Mouse (Mus musculus): Measurements from ENCODE around the gene Cryl1.

Cryl1 gene

DNA sequence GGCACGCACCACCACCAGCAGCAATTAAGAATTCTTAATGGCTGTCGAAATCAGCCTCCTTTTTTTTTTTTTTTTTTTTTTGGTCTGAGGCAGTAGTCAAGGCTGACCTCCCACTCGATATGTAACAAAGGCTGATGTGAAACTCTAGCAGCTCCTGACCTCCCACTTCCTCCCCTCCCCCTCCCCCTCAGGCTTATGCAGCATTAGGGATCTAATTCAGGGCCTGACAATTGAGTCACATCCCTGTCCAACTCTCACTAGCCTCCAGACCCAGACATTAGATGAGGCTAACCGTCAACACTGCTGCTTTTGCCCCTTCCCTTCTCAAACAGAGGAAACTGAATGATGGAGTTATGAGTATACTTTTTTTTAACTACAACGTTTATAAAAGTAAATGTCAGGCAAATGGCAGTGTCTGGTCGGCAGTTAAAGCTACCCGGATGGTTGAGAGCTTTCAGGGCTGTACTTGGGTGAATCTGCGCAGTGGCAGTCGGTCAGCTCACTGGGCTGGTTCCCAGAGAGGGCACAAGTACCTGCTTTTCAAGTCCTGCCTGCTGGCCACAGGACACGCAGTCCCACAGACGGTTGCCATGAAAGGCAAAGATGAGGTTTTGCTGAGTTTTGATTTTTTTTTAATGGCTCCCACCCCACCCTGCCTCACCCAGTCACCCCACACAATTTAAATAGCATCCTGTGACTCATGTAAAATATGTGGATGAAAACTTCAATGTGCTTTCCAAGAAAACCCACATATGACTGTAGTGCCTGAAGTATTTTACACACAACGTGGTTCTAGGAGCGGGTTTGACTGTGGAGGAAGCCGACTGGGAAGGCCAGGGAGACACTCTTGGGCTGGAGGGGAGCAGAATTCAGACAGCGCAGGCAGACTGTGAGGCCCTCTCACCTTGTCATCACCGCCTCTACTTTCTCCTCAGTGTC is 81.4 kb downstream of the Cryl1 start:
- DNase-seq (ENCODE audit: low spot score in 2 of 2) = no peak

DNA sequence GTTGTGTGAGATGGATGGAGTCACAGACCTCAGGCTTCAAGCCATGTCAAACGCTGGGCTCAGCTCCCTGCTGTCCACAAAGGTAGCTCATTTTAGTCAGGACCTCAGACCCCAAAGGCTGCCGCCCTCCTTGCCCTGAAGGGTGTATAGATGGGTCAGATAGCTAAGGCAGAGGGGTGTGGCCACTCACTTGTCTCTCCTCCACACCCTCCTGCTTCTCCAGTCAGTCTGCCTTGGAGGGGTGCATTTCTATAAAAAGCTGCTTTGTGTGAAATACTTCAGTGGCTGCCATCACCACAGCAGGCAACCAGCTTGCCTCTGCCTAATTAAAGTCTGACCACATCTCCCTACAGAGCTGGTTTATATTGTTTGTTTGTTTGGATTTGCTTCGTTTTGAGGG is 82.4 kb downstream of the Cryl1 start:
- no peak for DNase-seq (ENCODE audit: low spot score in 2 of 2)

DNA sequence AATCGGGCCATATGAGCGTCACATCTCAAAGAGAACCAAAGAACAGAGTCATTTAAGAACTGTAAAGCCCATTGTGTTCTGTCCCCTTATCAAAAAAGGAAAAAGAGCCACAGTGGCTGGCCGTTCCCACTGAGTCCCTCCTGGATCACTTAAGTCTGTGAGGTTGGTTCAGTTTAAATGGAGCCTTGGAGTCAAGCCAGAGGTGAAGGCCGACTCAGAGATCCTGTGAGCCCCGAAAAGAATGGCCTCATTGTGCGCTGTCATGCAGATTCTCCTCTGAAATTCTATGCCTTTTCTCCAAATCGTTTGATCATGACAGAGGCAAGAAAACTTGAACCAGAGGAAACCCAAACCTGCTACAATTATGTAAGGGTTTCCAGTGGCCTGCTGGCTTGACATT is 82.8 kb downstream of the Cryl1 start:
- DNase-seq (ENCODE audit: low spot score in 2 of 2) = no peak

DNA sequence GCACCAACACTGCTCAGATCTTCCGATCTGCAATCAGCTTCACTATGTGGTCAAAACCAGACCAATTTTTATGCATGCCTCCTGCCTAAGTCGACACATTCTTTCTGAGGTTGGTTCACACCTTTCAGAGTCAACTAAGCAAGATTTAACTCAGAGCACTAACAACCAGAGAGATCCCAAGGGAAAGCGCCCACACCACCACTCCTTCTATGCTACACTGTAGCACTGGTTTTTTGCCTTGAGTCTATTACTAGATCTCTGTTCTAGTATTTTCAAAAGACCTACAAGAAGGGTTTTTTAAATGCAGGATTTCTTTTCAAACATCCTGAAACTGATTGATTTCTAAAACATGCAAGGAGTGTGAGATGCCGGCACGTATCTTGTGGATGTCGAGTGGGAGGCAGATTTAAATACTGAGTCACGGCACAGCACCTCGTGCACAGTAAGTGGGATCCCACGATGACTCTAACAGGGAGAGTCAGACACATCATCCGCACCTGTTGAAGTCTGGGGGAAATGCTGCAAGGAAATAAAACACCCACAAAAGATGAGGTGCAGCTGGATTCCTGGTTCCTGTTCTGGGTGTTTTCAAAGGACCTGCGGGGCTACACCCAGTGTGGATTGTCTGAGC is 96.6 kb downstream of the Cryl1 start:
- DNase-seq (ENCODE audit: low spot score in 2 of 2) = peak in 1 of 2 experiments; percentile 14

DNA sequence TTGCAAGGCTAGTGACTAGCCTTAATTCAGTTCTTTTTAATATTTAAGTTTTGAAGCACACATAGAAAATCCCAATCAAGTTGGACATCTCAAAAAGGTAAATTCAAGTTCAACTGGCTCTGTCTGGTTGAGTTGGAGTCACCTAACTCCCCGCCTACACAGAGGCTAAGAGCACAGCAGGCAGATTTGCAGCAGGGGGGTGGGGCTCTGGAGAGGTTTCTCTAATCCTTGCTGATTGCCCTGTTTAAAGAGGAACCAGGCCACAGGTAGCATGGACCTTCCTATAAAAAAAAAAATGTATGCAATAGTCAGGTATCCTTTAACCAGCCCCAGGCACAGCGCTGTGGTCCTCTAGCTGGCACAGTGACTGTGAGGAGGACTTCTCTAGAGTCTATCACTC is 97.8 kb downstream of the Cryl1 start:
- DNase-seq (ENCODE audit: low spot score in 2 of 2) = no peak

DNA sequence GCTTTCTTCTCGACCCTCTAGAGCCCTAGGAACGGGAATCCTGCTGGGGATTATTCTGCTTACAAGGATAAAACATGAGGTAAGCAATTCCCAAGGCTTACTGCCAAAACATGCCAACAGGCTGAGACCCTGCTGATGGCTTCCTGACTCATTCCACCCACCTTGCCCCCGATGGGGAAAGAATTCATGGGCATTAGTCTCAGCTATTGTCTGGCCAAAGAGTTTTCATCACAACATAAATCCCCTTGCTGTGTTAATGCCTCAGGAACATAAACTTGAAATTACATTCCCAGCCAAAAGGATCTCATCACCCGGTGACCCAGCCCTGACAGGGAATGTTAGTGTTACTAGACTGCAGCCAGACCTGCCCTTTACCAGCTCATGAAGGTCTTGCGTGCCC is 100.7 kb downstream of the Cryl1 start:
- no peak for DNase-seq (ENCODE audit: low spot score in 2 of 2)

DNA sequence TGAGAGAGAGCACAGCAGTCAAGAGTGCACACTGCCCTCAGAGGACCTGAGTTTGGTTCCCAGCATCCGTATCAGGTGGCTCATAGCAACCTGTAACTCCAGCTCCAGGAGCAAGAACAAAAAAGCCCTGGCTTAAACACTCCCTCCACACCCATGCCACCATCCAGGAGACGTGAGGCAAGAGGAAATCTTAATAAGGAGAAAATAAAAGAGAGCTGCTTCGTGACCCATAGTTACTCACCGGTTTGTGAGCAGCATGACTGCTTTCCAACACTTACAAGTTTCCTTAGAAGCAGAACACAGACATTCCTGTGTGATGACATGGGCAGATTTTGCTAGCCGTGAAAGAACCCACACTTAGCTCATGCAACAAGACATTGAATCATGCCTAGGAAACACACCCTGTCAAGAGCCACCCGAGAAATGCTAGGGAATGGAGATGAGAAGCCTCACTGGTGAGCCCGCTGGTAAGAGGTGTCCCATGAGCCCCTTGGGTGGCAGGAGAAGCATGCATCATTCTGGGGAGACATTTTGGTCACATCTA is 106.9 kb downstream of the Cryl1 start:
- no peak for DNase-seq (ENCODE audit: low spot score in 2 of 2)

DNA sequence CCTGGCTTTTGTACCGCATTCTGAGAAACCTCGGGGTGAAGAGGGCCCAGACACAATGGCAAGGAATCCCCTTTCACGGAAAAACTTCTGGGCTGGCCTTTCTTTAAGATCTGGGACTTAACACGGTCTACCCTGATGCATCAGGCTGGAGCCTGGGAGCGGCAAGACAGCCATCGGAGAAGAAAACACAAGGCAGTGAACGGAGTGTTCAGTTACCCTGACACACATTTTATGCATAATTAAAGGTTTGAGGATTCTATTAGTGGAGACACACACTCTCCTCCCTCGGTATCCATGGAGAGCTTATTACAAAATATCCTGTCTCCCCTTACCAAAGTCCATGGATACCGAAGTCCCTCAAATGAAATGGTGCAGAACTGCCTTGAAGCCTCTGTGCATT is 109.2 kb downstream of the Cryl1 start:
- no peak for DNase-seq (ENCODE audit: low spot score in 2 of 2)

DNA sequence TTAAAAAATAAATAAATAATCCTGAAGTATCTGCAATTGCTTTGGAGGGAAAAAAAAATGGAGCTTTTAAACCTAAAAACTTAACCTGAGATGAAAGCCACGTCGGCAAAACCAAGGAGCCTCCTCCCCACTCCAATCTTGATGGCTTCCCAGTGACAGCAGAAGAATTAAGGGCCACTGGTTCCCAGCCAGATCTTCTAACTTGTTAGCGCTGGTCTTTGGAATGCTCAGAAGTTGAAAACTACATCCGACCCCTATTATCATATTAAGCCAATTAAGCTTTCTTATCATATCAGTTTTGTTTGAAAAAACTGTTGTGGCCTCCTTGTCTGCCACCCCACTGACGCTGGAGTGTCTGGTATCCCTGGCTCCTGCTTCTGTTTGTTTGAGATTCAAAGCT is 114.5 kb downstream of the Cryl1 start:
- no peak for DNase-seq (ENCODE audit: low spot score in 2 of 2)

DNA sequence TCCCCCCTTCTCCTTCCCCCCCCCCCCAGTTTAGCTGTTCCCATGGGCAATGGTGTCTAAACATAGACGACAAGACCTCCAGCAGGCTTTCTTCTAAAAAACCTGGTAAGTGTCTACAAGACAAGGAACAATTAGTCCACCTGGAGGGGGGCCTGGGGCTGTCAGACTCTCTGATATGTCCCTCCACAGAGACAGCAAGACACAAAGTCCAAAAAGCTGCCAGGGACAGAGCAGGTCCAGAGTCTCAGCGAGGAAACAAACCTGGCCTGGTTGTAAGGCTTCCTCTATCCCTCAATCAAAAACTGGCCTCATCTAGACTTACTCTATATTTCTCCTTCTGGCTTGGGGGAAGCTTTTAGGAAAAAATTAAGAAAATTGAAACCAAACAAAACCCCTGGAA is 115.7 kb downstream of the Cryl1 start:
- DNase-seq (ENCODE audit: low spot score in 2 of 2) = no peak

DNA sequence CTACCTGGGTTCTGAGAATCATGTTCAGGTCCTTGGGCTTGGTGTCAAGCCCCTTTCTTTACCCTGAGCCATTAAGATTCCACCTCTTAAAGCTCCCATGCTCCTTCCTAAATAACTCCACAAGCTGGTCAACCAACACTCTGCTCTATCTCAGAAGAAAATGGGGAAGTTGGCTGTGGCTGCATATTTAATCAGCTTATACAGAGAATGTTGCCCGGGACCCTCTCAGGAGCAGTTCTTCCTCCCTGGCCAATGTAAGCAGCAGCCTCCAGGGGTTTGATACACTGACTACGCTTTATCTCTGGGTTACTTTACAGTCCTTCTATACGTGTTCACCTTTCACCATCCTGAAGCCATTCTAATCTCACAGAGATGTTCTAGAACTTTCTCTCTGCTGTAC is 117.5 kb downstream of the Cryl1 start:
- no peak for DNase-seq (ENCODE audit: low spot score in 2 of 2)

DNA sequence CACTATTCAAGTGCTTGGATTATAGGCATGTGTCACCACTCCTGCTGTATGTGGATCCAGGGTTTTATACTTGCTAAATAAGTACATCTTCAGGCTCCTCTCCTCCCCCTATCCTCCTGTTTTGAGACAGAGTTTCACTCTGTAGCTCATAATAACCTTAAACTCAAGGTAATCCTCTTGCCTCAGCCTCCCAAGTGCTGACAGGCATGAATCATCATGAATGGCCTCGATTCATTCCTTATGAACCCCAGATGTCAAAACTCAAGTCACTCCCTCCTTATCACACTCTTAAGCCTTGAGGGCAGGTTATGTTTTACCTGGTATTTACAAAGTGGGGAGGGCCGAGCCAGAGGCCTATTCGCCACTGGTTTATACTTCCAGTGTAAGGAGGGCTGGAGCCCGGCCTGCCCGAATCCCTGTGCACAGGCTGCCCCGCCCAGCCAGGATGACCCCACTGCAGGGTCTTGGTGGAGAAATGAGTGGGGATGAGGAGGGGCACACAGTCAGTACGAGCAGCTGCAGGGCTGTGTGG is 121.8 kb downstream of the Cryl1 start:
- no peak for DNase-seq (ENCODE audit: low spot score in 2 of 2)

DNA sequence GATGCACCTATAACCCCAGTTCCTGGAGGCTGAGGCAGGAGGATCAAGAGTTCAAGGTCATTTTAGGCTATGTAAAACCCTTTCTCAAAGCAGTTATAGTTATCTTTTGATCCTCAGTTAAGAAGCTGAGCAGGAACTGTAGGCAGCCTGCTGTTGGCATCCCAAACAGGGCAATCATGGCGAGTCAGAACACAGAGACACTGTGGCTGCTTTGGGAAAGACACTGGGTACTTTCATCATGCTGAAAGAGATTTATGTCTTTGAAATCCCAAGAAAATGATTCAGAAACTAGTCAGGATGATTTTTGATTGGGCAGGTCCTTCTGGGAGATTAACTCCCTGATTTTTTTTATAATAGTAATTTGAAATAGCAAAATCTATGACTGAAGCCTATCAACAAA is 126.0 kb downstream of the Cryl1 start:
- no peak for DNase-seq (ENCODE audit: low spot score in 2 of 2)

DNA sequence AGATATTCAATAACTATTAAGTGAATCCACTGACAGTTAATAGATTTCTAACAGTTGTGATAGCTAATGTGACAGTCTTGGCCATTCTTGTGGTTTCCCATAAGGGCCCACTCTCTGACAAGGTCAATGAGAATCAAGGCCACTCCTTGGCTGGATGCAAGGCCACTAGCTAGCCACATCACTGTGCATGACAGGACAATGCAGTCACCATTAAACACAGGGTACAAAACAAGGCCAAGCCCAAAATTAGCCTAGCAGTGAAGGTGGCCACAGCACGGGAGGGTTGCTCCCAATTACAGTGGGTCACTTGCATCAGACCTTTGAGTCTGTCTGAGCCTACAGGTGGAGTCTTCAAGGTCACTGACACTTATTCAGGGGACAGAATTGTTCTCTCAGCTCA is 126.5 kb downstream of the Cryl1 start:
- DNase-seq (ENCODE audit: low spot score in 2 of 2) = no peak

DNA sequence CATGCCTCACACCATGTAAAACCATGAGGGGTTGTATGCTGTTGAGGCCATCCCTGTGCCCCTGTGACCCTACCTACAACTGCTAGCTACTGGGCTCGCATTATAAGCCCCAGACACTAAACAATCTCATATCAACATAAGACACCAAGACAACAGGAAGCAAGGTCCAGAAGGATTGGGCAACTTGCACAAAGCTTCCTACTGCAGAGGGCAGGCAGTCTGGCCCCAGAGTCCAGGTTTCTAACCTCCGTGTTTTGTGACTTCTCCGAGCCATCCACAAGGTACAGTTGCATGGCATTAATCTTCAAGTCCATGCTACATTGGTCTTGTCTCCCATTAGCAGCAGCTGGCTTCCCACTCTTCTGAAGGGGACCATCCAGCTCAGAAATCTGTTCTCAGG is 129.4 kb downstream of the Cryl1 start:
- no peak for DNase-seq (ENCODE audit: low spot score in 2 of 2)

DNA sequence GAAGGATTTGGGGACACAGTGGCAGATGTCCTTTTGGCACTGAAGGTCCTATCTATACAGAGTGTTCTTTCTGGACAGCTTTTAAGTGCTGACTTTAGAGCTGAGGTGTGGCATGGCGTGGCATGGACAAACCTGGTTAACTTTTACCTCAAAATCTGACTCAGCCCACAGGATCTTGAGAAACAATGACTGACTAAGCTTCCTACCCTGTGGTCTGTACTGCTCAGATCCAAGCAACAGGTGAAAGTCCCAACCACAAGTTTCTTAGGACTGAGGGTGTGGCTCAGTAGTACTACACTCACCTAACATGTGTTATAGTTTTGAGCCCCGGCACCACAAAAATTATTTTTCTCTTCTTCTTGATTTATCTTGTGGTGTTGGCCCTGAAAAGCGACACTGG is 130.0 kb downstream of the Cryl1 start:
- DNase-seq (ENCODE audit: low spot score in 2 of 2) = no peak

DNA sequence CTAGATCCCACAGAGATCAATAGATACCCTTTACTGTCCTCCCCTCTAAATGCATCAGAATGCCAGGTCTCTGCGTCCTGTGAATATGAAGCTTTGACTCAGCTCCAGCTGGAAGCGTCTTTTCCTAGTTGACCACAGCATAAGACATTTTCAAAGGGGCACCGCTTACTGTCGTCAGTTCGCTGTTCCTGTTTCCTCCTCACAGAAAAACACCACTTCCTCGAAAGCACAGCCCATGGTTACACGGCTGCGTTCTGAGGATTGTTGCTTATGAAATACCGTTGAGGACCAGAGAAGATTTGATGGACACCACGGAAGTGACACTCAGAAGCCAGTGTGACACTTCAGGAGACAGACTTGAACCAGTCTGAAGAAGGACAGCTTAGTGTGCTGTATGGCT is 134.4 kb downstream of the Cryl1 start:
- DNase-seq (ENCODE audit: low spot score in 2 of 2) = no peak

DNA sequence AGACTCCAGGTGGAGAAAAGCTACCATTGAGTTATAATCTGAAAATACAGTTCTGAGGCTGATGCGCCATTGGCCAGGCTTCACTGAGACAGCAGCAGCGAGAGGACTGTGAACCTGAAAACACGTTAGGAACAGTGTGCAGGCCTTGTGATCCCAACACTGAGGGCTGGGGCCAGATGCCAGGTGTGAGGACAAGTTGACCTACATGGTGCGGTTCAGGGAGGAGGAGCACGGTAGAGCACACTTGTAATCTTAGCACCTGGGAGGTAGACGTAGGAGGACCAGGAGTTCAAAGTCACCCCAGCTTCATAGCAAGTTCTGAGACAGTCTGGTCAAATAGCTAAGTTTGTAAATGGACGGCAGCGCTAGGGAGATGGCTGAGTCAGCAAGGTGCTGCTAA is 139.0 kb downstream of the Cryl1 start:
- DNase-seq (ENCODE audit: low spot score in 2 of 2) = no peak

DNA sequence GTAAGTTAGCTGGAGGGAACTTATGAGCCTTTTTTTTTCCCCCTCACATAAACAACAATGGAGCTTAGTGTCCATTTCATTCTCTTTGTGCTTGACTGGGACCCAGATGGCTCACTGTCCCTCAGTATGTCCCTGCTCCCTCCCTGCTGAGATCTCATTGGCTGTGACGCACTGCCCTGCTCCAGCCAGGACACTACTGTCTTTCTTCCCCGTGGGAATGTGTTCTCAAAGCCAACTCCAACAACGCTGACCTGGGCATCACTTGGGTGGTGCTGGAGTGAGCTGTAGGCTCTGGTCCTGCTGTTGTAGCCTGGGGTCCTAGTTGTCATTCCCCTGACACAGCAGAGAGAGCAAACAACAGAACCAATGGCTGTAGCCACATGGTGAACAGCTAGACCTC is 149.7 kb downstream of the Cryl1 start:
- DNase-seq (ENCODE audit: low spot score in 2 of 2) = no peak

DNA sequence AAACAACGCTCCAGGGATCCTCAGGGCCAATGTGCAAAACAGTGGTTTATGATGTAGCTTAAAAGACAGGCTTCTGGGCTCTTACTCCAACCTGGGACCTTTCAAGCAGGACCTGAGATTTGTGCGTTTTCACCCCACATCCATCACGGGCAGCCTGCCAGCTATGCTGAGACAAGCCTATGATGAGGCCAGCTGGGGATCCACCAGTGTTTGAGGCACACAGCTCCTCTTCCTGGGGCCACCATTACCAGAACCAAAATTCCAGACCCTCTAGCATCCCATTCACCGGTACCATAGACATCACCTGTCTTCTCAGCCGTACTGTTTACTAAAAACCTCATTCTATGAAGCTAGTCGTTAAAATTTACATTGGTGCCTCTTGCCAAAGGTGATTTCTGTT is 151.8 kb downstream of the Cryl1 start:
- DNase-seq (ENCODE audit: low spot score in 2 of 2) = no peak

DNA sequence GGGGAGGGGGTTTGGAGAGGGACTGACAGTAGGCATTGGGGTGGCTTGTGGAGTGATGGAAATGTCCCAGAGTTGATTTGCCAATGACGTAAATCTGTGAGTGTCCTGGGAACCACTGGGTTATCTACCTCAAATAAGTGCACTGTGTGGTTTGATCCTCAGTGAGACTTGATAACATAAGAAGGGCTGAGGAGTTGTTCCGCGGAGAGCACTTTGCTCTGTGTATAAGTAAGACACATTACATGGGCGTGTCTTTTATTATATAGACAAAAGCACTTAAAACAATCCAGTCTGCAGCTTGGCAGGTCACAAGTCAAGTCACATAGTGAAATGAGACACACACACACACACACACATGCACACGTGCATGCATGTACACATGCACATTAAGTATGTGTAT is 155.4 kb downstream of the Cryl1 start:
- no peak for DNase-seq (ENCODE audit: low spot score in 2 of 2)

DNA sequence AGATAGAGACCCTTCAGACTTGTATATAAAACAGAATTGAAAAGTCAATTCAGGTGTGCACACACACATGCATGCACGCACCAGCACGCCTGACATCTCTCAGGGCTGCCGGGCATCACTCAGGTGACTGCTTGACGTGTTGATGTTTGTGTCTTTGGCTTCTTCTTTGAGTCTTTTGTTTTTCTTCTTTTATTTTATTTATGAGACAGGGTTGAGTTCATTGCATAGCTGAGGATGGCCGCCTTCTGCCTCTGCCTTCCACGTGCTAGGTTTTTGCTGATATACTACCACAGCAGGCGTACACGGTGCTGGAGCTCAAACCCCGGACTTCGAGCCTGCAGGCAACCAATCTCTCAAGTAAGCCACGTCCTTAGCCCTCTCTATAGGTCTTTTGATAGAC is 163.1 kb downstream of the Cryl1 start:
- DNase-seq (ENCODE audit: low spot score in 2 of 2) = no peak

DNA sequence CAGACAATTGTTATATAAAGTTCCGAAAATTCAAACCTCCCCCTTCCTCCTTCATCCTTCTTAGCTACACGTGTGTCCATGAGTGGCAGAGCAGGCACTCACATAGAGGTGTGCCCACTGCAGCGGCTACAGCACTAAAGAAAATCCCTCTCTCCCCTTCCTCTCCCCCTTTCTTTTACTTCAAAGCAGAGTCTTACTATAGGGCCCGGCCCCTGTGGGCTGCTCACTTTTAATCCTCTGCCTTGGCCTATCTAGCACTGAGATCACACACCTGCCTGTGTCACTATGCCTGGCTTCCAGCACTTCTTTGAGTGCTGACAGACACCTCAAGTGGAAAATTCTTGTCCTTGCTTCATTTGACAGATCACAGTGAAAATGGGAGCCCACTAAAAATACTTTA is 163.6 kb downstream of the Cryl1 start:
- DNase-seq (ENCODE audit: low spot score in 2 of 2) = no peak

All from frontal cortex, postnatal 25 days (tissue).